Mouse (Mus musculus) neural tube, embryonic 14.5 days (tissue): ENCODE results near the gene Ccdc149. TPM values are rescaled to one million over a fixed set of nuclear protein-coding genes. Genes with fewer than 3 reads are reported as not detected.

Source experiments
- ATAC-seq: fragments of 200-750 bp; cut with Nextera tagmentation; 2 replicates; pipeline ENCODE4 v1.8.0; 2017; ENCODE audit warnings: low read depth, mild to moderate bottlenecking, moderate TSS enrichment, moderate library complexity
- H3K27ac ChIP-seq: fragments of 300-500 bp; sonication (generic); 2 replicates; pipeline ENCODE4 v1.5.1; 2014; ENCODE audit warnings: low read depth, mild to moderate bottlenecking, control low read depth, low read length, moderate library complexity, mixed read lengths
- H3K27me3 ChIP-seq: fragments of 300-500 bp; sonication (generic); 2 replicates; pipeline ENCODE4 v1.6.1; 2014; ENCODE audit warnings: low read length; ENCODE audit not compliant: control insufficient read depth, insufficient read depth
- H3K36me3 ChIP-seq: fragments of 300-500 bp; sonication (generic); 2 replicates; pipeline ENCODE4 v1.6.1; 2014; ENCODE audit warnings: low read length, mixed read lengths; ENCODE audit not compliant: control insufficient read depth, insufficient read depth
- H3K4me1 ChIP-seq: fragments of 300-500 bp; sonication (generic); 2 replicates; pipeline ENCODE4 v1.6.1; 2014; ENCODE audit warnings: low read length; ENCODE audit not compliant: control insufficient read depth, insufficient read depth
- H3K4me2 ChIP-seq: fragments of 300-500 bp; sonication (generic); 2 replicates; pipeline ENCODE4 v1.6.1; 2014; ENCODE audit warnings: mild to moderate bottlenecking, low read depth, low read length, control low read depth
- H3K4me3 ChIP-seq: fragments of 300-500 bp; sonication (generic); 2 replicates; pipeline ENCODE4 v1.5.1; 2014; ENCODE audit warnings: low read depth, low read length, control low read depth, mixed read lengths
- H3K9ac ChIP-seq: fragments of 300-500 bp; sonication (generic); replicated peaks from 2 replicates; pipeline ENCODE4 v1.6.1; 2014; ENCODE audit warnings: low read depth, mild to moderate bottlenecking, control low read depth, low read length, mixed read lengths
- H3K9me3 ChIP-seq: fragments of 300-500 bp; sonication (generic); 2 replicates; pipeline ENCODE4 v1.6.1; 2016; ENCODE audit warnings: low read length; ENCODE audit not compliant: control insufficient read depth
- WGBS: fragments of 180-500 bp; shearing (Covaris S2); extraction: QIAGEN DNeasy Blood & Tissue Kit; methylation state at CpG from one replicate; pipeline ENCODE4 v1.1.7; 2014; 5-methylcytosine and 5-hydroxymethylcytosine counted together
- polyA plus RNA-seq: library from polyadenylated mRNA; unstranded; fragments of >200 nt; fragmentation: Nextera tagmentation; extraction: Ambion mirVana; gene quantifications from 2 replicates; pipeline ENCODE4 v1.2.1, GENCODE M21; 2014

Gene Ccdc149
- polyA plus RNA-seq, 1 experiment from 2014 or later = 12.3 TPM

GRCm38 (mm10) chr5:52358120-52358519 is 113.2 kb downstream of the Ccdc149 start:
- WGBS = 92% methylated on average over 6 of the region's 6 CpGs
- Histone ChIP-seq H3K9ac (no peak overlapping the region), H3K27me3 (no peaks in the 10 kb centered on the region), H3K4me3 (no peak overlapping the region), H3K4me1 (no peaks in the 10 kb centered on the region), H3K36me3 (no peaks in the 10 kb centered on the region), H3K4me2 (no peak overlapping the region), H3K9me3 (no peaks in the 10 kb centered on the region), H3K27ac (no peak overlapping the region)
- no peak for ATAC-seq

- Histone ChIP-seq H3K27me3 (no peaks in the 10 kb centered on the region), H3K4me2 (no peak overlapping the region), H3K36me3 (no peaks in the 10 kb centered on the region), H3K9me3 (no peaks in the 10 kb centered on the region), H3K4me3 (no peak overlapping the region), H3K4me1 (no peaks in the 10 kb centered on the region), H3K9ac (no peak overlapping the region), H3K27ac (no peak overlapping the region)
- ATAC-seq = peak; percentile 67
- WGBS = 28% methylated on average over 9 of the region's 9 CpGs
Measured at GRCm38 (mm10) chr5:52357175-52357754, 114.1 kb downstream of the Ccdc149 start.

DNA sequence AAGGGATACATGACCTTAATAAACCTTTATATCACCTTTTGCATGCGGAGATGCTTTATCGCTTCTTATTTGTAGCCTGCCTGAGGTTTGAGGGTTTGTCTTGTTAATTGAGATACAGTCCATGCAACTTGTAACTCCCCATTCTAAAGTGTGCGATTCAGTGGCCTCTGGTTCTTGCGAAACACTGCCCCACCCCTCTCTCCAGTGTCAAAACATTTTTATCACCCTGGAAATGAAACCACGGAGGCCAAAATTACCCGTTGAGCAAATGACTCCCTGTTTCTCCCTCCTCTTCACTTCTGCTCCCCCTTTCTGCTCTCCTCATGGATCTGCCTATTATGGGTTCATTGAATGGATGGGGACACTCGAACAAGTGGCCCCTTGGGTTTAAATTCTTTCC is 115.7 kb downstream of the Ccdc149 start:
- H3K4me1 ChIP-seq = no peaks in the 10 kb centered on the region
- H3K27me3 ChIP-seq = no peaks in the 10 kb centered on the region
- H3K4me2 ChIP-seq = no peak overlapping the region
- no peaks in the 10 kb centered on the region for H3K36me3 ChIP-seq
- no peak overlapping the region for H3K27ac ChIP-seq
- no peak for ATAC-seq
- no peaks in the 10 kb centered on the region for H3K9me3 ChIP-seq
- WGBS = 85% methylated on average over 7 of the region's 7 CpGs
- no peak overlapping the region for H3K9ac ChIP-seq
- H3K4me3 ChIP-seq = no peak overlapping the region

GRCm38 (mm10) chr5:52354441-52354840 is 116.9 kb downstream of the Ccdc149 start:
- Histone ChIP-seq H3K27me3 (no peaks in the 10 kb centered on the region), H3K4me2 (no peak overlapping the region), H3K9ac (no peak overlapping the region), H3K4me1 (no peaks in the 10 kb centered on the region), H3K4me3 (no peak overlapping the region), H3K9me3 (no peaks in the 10 kb centered on the region), H3K36me3 (no peaks in the 10 kb centered on the region), H3K27ac (no peak overlapping the region)
- ATAC-seq = no peak
- WGBS = 50% methylated on average over 4 of the region's 4 CpGs

- no peak for ATAC-seq
- WGBS = 91% methylated on average over 5 of the region's 5 CpGs
- no peaks in the 10 kb centered on the region for H3K27me3 ChIP-seq
- no peak overlapping the region for H3K4me3 ChIP-seq
- no peak overlapping the region for H3K27ac ChIP-seq
- H3K4me2 ChIP-seq = no peak overlapping the region
- no peaks in the 10 kb centered on the region for H3K4me1 ChIP-seq
- no peak overlapping the region for H3K9ac ChIP-seq
- no peaks in the 10 kb centered on the region for H3K36me3 ChIP-seq
- no peaks in the 10 kb centered on the region for H3K9me3 ChIP-seq
Measured at GRCm38 (mm10) chr5:52352730-52353129, 118.6 kb downstream of the Ccdc149 start.

DNA sequence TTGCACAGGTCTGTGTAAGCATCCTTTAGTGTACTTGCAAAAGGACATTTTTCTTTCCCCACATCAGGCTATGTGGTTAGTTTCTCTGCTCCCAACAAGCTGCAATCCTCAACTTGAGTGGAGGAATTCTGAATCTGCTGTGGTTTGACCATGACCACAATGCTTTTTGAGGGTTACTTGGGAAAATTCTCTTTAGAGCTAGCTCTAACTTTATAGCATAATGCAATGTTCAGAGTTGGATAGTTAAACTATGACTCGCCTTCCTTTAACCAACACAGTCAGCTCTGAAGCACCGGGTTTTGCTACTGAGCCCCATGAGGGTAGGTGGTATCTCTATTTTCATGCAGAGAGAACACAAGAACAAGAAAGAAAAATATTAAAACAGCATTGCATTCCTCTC is 119.8 kb downstream of the Ccdc149 start:
- H3K4me1 ChIP-seq = no peaks in the 10 kb centered on the region
- no peaks in the 10 kb centered on the region for H3K27me3 ChIP-seq
- no peak overlapping the region for H3K4me2 ChIP-seq
- H3K36me3 ChIP-seq = no peaks in the 10 kb centered on the region
- H3K9ac ChIP-seq = no peak overlapping the region
- no peaks in the 10 kb centered on the region for H3K9me3 ChIP-seq
- no peak overlapping the region for H3K27ac ChIP-seq
- ATAC-seq = no peak
- H3K4me3 ChIP-seq = no peak overlapping the region
- 88% methylated on average over 2 of the region's 2 CpGs for WGBS

GRCm38 (mm10) chr5:52350451-52350850 is 120.9 kb downstream of the Ccdc149 start:
- Histone ChIP-seq H3K9ac (no peak overlapping the region), H3K27ac (no peak overlapping the region), H3K4me3 (no peak overlapping the region), H3K27me3 (no peaks in the 10 kb centered on the region), H3K4me1 (no peaks in the 10 kb centered on the region), H3K9me3 (no peaks in the 10 kb centered on the region), H3K4me2 (no peak overlapping the region), H3K36me3 (no peaks in the 10 kb centered on the region)
- WGBS = 89% methylated on average over 2 of the region's 2 CpGs
- no peak for ATAC-seq

GRCm38 (mm10) chr5:52346890-52347289 is 124.4 kb downstream of the Ccdc149 start:
- no peaks in the 10 kb centered on the region for H3K4me1 ChIP-seq
- no peak for ATAC-seq
- no peaks in the 10 kb centered on the region for H3K27me3 ChIP-seq
- no peaks in the 10 kb centered on the region for H3K9me3 ChIP-seq
- no peak overlapping the region for H3K27ac ChIP-seq
- no peaks in the 10 kb centered on the region for H3K36me3 ChIP-seq
- H3K4me3 ChIP-seq = no peak overlapping the region
- 87% methylated on average over 2 of the region's 2 CpGs for whole genome bisulfite sequencing
- no peak overlapping the region for H3K4me2 ChIP-seq
- no peak overlapping the region for H3K9ac ChIP-seq

DNA sequence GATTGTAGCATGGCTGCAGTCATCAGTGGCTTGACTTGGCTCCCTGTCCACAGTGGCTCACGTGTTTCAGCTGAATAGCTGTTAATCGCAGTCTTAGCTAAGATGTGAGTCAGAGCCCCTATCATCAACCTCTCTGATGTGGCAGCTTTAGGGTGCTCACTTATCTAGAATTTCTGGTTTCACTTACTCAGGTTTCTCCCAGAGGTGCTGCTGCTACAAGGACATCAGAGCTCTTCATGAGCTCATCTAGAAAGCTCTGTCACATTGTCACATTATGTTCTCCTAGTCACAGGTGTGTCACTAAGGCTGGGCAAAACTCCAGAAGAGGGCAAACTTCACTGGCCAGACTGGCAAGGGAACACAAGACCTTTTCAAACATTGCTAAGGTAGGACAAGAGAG is 132.2 kb downstream of the Ccdc149 start:
- Histone ChIP-seq H3K36me3 (no peaks in the 10 kb centered on the region), H3K9ac (no peak overlapping the region), H3K4me2 (no peak overlapping the region), H3K9me3 (no peaks in the 10 kb centered on the region), H3K4me3 (no peak overlapping the region), H3K27me3 (no peaks in the 10 kb centered on the region), H3K27ac (no peak overlapping the region), H3K4me1 (no peaks in the 10 kb centered on the region)
- 90% methylated on average over 2 of the region's 2 CpGs for WGBS
- no peak for ATAC-seq
